Mouse (Mus musculus) adipocyte (in vitro differentiated cells): ENCODE measurements around the gene Snhg11.
"Not testable (repeated sequence)": the region's sequence is repeated elsewhere in the genome, so short reads cannot be mapped to it uniquely, and the experiment has no call there.

ENCODE experiments used
- DNase-seq: peaks from one replicate; pipeline ENCODE4 v3.0.0-alpha.2; 2016; ENCODE audit warnings: low spot score

Gene Snhg11

DNA sequence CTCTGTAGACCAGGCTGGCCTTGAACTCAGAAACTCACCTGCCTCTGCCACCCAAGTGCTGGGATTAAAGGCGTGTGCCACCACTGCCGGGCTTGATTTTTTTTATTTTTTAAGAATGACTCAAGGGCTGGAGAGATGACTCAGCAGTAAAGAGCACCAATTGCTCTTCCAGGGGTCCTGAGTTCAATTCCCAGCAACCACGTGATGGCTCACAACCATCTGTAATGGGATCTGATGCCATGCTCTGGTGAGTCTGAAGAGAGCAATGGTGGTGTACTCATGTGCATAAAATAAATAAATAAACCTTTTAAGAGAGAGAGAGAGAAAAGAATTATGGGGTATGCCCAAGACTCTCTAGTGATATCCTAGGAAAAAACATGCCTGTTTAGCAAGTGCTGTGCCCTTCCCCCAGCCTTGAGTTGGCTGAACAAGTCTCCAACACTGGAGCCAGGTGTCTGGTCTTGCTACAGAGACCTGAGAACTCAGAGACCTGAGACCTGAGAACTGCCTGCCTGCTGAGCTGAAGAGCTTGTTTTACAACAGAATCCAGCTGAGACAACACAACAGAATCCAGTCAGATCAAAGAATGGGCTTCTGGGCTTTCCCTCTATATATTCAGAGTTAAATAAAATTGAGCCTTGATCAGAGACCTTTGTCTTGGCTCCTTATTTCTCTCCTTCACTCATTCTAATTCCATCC, 5.8 kb upstream of the Snhg11 start:
- no peak for DNase-seq

- peak; percentile 30 for DNase-seq
These were observed 5.3 kb upstream of the Snhg11 start for GRCm38 (mm10) chr2:158370173-158370550.

DNA sequence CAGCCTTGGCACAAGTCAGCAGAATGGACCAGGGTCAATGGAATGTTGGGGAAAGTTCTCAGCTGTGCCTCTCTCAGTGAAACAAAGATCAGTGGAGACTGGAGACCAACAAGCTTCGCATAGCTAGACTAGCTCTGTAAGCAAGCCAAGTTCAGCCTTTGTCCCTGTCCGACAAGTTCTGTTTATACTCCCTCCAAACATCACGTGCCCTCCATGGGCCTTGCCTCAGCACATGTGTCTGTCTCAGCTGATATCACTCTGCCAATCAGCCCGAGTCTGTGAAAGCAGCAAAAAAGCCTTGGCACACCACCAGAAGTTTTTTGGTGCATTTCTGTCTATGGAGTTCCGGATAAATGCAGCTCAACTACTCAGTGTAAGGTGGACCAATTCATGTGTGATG, 2.4 kb upstream of the Snhg11 start:
- peak; percentile 75 for DNase-seq

DNA sequence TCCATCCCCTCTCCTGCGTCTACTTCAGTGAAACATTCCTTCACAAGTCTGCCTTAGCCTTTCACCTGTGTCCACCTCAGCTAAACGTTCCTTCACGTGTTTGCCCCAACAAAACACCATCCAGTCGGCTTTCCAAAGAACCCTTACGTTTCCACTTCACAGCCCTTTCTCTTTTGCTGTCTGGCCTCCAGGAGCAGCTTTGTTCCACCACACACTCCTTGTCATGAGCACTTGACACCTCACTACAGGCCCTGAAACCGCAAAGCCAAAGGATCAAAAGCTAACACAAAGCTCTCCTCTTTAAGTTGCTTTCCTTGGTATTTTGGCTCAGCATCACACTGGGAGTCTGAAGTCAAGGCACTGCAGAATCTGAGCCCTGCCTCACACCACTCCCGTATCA, 1.9 kb upstream of the Snhg11 start:
- no peak for DNase-seq

GRCm38 (mm10) chr2:158376123-158376687, 767 bp downstream of the Snhg11 start:
- DNase-seq: no peak

DNA sequence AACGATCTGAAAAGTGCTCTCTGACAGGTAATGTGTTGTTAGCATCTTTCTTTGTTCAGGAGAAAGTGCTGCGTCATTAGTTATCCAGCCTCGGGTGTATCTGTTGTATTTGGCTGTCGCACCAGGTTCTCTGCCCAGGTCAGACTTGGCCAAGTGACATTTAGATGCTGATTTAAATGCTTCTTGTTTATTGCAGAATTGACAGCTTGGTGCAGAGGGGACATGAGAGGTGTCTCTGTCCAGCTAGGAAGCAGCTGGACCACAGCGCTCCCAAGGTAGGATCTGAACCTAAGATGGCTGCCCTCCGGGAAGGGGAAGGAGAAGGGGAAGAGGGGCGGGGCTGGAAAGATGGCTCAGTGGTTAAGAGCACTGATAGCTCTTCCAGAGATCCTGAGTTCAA, 1.4 kb downstream of the Snhg11 start:
- DNase-seq: no peak

DNA sequence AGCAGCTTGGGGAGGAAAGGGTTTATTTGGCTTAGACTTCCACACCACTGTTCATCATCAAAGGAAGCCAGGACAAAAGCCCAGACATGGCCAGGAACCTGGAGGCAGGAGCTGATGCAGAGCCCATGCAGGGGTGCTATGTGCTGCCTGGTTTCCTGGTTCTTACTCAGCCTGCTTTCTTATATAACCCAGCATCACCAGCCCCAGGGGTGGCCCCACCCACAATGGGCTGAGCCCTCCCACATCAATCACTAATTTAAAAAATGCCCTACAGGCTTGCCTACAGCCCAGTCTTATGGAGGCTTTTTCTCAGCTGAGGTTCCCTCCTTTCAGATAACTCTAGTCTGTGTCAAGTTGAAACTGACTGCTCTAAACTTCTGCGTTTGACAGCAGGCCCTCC, 2.4 kb downstream of the Snhg11 start:
- DNase-seq: no peak

DNA sequence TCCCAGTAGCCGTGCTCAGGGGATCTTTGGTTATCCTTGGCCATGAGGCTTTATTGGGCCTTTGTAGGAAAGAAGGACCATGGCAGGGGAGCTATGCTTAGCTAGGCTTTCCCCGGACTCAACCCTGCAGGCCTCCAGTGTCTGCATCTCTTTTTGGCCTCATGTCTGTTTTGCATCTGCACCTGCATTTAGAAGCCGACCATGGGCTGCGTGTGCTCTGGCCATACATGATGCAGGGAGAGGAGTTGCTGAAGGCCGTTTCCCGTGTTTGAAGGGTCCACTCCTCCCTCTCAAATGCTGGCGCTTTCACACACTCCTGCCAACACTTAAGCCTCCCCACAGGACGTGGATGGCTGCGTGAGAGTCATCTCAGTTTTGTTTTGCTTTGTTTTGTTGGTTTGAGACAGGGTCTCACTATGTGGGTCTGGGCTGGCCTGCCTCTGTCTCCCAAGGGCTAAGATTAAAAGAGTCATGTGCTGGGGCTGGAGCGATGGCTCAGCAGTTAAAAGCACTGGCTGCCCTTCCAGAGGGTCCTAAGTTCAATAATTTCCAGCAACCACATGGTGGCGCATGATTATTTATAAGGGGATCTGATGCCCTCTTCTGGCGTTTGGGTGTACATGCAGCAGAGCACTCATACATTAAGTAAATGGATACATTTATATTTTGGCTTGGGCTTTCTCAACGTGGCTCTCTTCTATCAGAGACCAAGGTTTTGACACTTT, 4.1 kb downstream of the Snhg11 start:
- peak; percentile 81 for DNase-seq

DNA sequence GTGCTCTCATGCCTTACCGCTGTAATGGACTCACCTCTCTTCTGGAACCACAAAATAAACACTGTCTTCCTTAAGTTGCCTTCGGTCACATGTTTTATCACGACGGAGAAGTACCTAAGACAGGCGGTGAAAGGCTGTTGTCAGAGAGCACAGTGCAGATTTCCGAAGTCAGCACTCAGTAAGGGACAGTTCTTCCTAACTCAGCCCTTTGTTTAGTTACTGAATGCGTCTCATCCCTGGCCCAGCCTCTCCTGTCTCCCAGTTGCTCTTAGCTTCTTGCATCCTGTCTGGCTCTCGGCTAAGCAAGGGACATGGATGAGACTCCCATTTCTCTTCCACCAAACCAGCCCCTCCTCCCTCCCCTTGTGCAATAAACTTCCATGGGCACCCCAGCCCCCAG, 10.6 kb downstream of the Snhg11 start:
- no peak for DNase-seq

GRCm38 (mm10) chr2:158389421-158389820, 14.0 kb downstream of the Snhg11 start:
- DNase-seq: no peak

GRCm38 (mm10) chr2:158396369-158396768, 20.9 kb downstream of the Snhg11 start:
- no peak for DNase-seq

DNA sequence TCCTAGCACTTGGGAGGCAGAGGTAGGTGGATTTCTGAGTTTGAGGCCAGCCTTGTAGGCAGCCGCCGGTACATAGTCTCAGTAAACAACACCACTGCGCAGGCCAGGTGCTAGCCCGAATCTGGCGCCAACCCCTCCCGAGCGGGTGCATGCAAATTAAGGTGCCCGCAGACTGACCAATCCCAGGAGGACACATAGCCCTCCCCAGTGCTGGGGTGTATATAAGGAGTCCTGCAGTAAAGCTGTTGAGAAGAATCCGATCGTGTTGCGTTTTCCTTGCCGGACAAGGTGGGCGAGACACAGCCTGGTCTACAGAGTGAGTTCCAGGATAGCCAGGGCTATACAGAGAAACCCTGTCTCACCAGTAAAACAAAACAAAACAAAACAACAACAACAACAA, 21.7 kb downstream of the Snhg11 start:
- not testable (repeated sequence) for DNase-seq

- no peak for DNase-seq
These were observed 27.5 kb downstream of the Snhg11 start for GRCm38 (mm10) chr2:158402915-158403314.

DNA sequence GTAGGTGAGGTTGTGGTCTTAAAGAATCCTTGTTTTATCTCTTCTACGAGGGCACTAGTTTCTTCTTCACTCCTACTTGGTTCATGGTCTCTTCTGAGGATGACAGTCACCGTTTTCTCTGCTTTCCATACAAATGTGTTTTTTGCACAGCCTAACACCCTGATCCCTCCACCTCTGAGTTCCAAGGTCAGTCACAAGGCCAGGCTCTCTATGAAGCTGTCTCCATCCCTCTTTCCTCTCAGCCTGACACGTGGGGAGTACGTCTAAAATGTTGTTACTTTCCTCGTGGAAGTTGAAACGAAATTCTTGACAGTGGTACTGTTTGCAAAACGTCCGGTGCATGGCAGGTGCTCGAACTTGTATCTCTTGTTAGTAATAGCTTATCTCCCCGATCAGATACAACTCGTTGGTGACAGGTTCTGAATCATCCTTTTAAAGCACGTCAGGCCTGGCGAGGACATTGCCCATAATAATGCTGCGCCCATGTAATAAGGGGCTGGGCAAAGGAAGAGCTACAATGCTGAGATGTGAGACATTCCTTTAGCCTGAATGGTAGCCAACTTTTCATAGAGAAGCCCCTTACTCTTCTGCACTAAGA, 33.7 kb downstream of the Snhg11 start:
- DNase-seq: no peak

- peak; percentile 99 for DNase-seq
These were observed 34.2 kb downstream of the Snhg11 start, which contains the start of gene Ralgapb for GRCm38 (mm10) chr2:158409595-158410021. Gene Ralgapb, plus strand, starts transcription at chr2:158409848.

DNA sequence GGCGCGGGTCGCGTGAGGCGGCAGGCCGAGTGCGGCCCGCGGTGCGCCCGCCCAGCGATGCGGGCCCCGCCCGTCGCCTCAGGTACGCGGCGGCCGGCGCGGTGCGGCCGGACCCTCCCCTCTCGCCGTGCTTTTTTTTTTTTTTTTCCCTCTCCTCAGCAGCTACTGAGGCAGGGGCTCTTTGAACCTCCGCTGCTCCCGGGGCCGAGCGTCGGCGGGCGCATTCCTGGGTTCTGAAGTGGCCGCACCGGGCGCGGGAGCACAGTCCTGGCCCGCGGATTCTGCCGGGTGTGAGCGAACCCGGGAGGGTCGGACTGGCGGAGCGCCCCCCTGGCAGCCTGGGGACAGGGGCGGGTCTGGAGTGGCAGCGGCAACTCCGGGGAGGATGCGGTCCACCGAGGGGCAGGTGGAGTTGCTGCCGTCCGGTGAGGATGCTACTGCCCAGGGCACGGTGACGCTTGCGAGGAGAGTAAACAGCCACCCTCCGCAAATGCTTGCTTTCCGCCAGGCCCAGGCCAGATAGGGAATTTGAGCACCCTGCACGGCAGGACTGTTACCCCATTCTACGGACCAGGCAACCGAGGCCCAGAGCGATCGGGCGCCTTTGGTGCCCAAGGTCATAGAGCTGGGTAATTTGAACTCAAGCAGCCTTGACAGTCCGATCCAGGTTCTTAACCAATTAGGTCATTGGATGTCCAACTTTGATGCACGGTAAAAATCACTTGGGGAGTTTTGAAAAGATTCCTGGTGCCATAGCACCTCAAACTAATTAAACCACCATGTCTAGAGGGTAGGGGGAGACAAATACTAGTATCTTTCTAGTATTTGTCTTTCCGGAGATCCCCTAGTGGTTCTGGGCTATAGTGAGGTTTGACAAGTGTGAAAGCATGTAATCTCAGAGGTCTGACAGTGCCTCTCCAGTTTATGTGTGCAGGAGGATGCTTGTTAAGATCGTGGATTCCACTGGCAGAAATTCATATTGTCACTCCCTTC, 34.9 kb downstream of the Snhg11 start:
- peak; percentile 27 for DNase-seq

DNA sequence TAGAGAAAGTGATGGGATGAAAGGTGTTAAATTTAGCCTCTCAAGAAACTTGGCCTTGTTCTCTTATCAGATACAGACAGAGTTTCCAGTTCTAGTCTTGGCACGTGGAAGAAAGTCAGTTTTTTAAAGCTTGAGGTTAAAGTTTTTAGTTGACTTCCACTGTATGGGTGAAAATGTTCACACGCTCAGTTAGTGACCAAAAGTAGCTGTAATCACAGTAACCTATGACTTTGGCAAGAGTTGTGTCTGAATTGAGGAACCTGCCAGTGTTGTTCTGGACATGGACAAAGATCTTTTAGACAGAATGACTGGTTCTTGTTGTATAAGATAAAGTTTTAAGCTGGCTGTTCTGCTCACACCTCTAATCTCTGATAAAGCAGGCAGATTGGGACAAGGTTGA, 37.8 kb downstream of the Snhg11 start:
- DNase-seq: peak; percentile 39

DNA sequence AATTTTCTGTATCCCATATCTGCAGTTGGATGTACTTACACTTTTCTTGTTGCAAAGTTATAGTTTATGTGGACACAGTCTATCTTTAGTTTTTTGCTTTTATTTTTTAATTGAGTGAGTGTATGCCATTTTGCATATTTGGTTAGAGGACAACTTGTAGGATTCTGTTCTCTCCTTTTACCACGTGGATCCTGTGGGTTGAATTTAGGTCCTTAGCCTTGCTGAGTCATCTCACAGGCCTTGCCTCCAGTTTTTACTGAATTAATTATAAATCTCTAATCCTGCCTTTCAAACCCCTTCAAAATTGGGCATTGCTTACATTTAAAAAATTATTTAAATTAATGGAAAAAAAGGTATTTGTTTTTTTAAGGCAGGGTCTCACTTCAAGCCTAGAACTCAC, 40.4 kb downstream of the Snhg11 start:
- DNase-seq: no peak

DNA sequence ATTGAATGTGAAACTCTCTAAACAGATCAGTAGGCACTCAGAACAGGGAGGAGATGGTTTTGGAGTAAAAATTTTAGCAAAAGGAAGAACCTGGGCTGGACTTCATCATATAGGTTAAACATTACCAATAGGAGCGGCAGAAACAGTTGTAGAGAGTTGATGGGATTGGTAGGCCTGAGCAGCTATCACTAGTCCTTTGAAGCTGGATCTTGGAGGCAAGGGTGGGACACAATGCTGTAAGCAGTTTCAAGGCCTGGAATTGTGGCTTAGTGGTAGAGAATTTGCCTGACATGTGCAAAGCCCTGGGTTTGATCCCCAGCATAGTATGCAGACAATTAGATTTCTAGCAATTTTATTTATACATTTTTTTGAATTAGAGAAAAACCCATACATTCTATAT, 43.2 kb downstream of the Snhg11 start:
- no peak for DNase-seq
